Mouse (Mus musculus) T-helper 1 cell (primary cell): ENCODE results near the gene Stx5a.

Experiments
- in situ Hi-C: fragments of 300-600 bp; cut with MboI, MseI; formaldehyde crosslinking; loops from one replicate; pipeline ENCODE4 v1.15.1; 2025; ENCODE audit warnings: high pct_unique_total_duplicates

Gene Stx5a

GRCm38 (mm10) chr19:8715868-8716766 is 25.1 kb upstream of the Stx5a start:
- in situ Hi-C loops, result loop anchor here (25.0 kb wide), 1 partner anchor 1229 kb away; the partner anchor contains the start of genes Atl3 and Rtn3

GRCm38 (mm10) chr19:8716767-8717475 is 24.3 kb upstream of the Stx5a start:
- in situ Hi-C loops, result loop anchor here (25.0 kb wide), 1 partner anchor 1230 kb away; the partner anchor contains the start of genes Atl3 and Rtn3

GRCm38 (mm10) chr19:8718357-8718756 is 22.9 kb upstream of the Stx5a start:
- in situ Hi-C loops, result loop anchor here (25.0 kb wide), 1 partner anchor 1231 kb away; the partner anchor contains the start of genes Atl3 and Rtn3

GRCm38 (mm10) chr19:8719037-8719436 is 22.2 kb upstream of the Stx5a start:
- in situ Hi-C loops, result loop anchor here (25.0 kb wide), 1 partner anchor 1232 kb away; the partner anchor contains the start of genes Atl3 and Rtn3

- in situ Hi-C loops, result loop anchor here (25.0 kb wide), 1 partner anchor 1234 kb away; the partner anchor contains the start of genes Atl3 and Rtn3
Measured at GRCm38 (mm10) chr19:8721378-8721777, 19.8 kb upstream of the Stx5a start.

- in situ Hi-C loops, result loop anchor here (25.0 kb wide), 1 partner anchor 1235 kb away; the partner anchor contains the start of genes Atl3 and Rtn3
Measured at GRCm38 (mm10) chr19:8722021-8722420, 19.2 kb upstream of the Stx5a start.

- in situ Hi-C loops, result loop anchor here (25.0 kb wide), 1 partner anchor 1235 kb away; the partner anchor contains the start of genes Atl3 and Rtn3
Measured at GRCm38 (mm10) chr19:8722559-8722906, 18.7 kb upstream of the Stx5a start.

GRCm38 (mm10) chr19:8722907-8723573 is 18.2 kb upstream of the Stx5a start, which contains the start of gene Slc3a2:
Gene Slc3a2, minus strand, starts transcription at chr19:8723369.
- in situ Hi-C loops, result loop anchor here (25.0 kb wide), 1 partner anchor 1236 kb away; the partner anchor contains the start of genes Atl3 and Rtn3

- in situ Hi-C loops, result loop anchor here (25.0 kb wide), 1 partner anchor 1236 kb away; the partner anchor contains the start of genes Atl3 and Rtn3
Measured at GRCm38 (mm10) chr19:8723574-8724346, 17.5 kb upstream of the Stx5a start.

GRCm38 (mm10) chr19:8724392-8724791 is 16.8 kb upstream of the Stx5a start:
- in situ Hi-C loops, result loop anchor here (25.0 kb wide), 1 partner anchor 1237 kb away; the partner anchor contains the start of genes Atl3 and Rtn3

- in situ Hi-C loops, result loop anchor here (5.0 to 25.0 kb wide), 2 partner anchors 172 to 1688 kb away; partner anchors contain the start of genes Ganab and Stip1
Measured at GRCm38 (mm10) chr19:8725081-8725613, 16.1 kb upstream of the Stx5a start.

GRCm38 (mm10) chr19:8726609-8727390 is 14.4 kb upstream of the Stx5a start:
- in situ Hi-C loops, result loop anchor here (5.0 to 25.0 kb wide), 2 partner anchors 171 to 1689 kb away; partner anchors contain the start of genes Ganab and Stip1

- in situ Hi-C loops, result loop anchor here (5.0 to 25.0 kb wide), 2 partner anchors 170 to 1690 kb away; partner anchors contain the start of genes Ganab and Stip1
Measured at GRCm38 (mm10) chr19:8727495-8728114, 13.6 kb upstream of the Stx5a start.

GRCm38 (mm10) chr19:8728335-8729099 is 12.7 kb upstream of the Stx5a start:
- in situ Hi-C loops, result loop anchor here (5.0 to 25.0 kb wide), 2 partner anchors 169 to 1691 kb away; partner anchors contain the start of genes Ganab and Stip1

- in situ Hi-C loops, result loop anchor here (25.0 kb wide), 1 partner anchor 1697 kb away; the partner anchor contains the start of gene Stip1
Measured at GRCm38 (mm10) chr19:8734334-8734733, 6.9 kb upstream of the Stx5a start.

GRCm38 (mm10) chr19:8735389-8736159 is 5.6 kb upstream of the Stx5a start, which contains the start of gene Wdr74:
Gene Wdr74, plus strand, starts transcription at chr19:8735827.
- in situ Hi-C loops, result loop anchor here (25.0 kb wide), 1 partner anchor 1698 kb away; the partner anchor contains the start of gene Stip1

GRCm38 (mm10) chr19:8736160-8736467 is 5.1 kb upstream of the Stx5a start:
- in situ Hi-C loops, result loop anchor here (25.0 kb wide), 1 partner anchor 1699 kb away; the partner anchor contains the start of gene Stip1
